Mouse (Mus musculus) neural tube, embryonic 14.5 days (tissue): ENCODE data around the gene Pgbd5. TPM values are rescaled to one million over a fixed set of nuclear protein-coding genes. Genes with fewer than 3 reads are reported as not detected.
"Not testable (repeated sequence)": the region's sequence is repeated elsewhere in the genome, so short reads cannot be mapped to it uniquely, and the experiment has no call there.

Experiments used
- ATAC-seq: fragments of 200-750 bp; cut with Nextera tagmentation; 2 replicates; pipeline ENCODE4 v1.8.0; 2017; ENCODE audit warnings: low read depth, mild to moderate bottlenecking, moderate TSS enrichment, moderate library complexity
- H3K27ac ChIP-seq: fragments of 300-500 bp; sonication (generic); 2 replicates; pipeline ENCODE4 v1.5.1; 2014; ENCODE audit warnings: low read depth, mild to moderate bottlenecking, control low read depth, low read length, moderate library complexity, mixed read lengths
- H3K27me3 ChIP-seq: fragments of 300-500 bp; sonication (generic); 2 replicates; pipeline ENCODE4 v1.6.1; 2014; ENCODE audit warnings: low read length; ENCODE audit not compliant: control insufficient read depth, insufficient read depth
- H3K36me3 ChIP-seq: fragments of 300-500 bp; sonication (generic); 2 replicates; pipeline ENCODE4 v1.6.1; 2014; ENCODE audit warnings: low read length, mixed read lengths; ENCODE audit not compliant: control insufficient read depth, insufficient read depth
- H3K4me1 ChIP-seq: fragments of 300-500 bp; sonication (generic); 2 replicates; pipeline ENCODE4 v1.6.1; 2014; ENCODE audit warnings: low read length; ENCODE audit not compliant: control insufficient read depth, insufficient read depth
- H3K4me2 ChIP-seq: fragments of 300-500 bp; sonication (generic); 2 replicates; pipeline ENCODE4 v1.6.1; 2014; ENCODE audit warnings: mild to moderate bottlenecking, low read depth, low read length, control low read depth
- H3K4me3 ChIP-seq: fragments of 300-500 bp; sonication (generic); 2 replicates; pipeline ENCODE4 v1.5.1; 2014; ENCODE audit warnings: low read depth, low read length, control low read depth, mixed read lengths
- H3K9ac ChIP-seq: fragments of 300-500 bp; sonication (generic); replicated peaks from 2 replicates; pipeline ENCODE4 v1.6.1; 2014; ENCODE audit warnings: low read depth, mild to moderate bottlenecking, control low read depth, low read length, mixed read lengths
- H3K9me3 ChIP-seq: fragments of 300-500 bp; sonication (generic); 2 replicates; pipeline ENCODE4 v1.6.1; 2016; ENCODE audit warnings: low read length; ENCODE audit not compliant: control insufficient read depth
- WGBS: fragments of 180-500 bp; shearing (Covaris S2); extraction: QIAGEN DNeasy Blood & Tissue Kit; methylation state at CpG from one replicate; pipeline ENCODE4 v1.1.7; 2014; 5-methylcytosine and 5-hydroxymethylcytosine counted together
- polyA plus RNA-seq: library from polyadenylated mRNA; unstranded; fragments of >200 nt; fragmentation: Nextera tagmentation; extraction: Ambion mirVana; gene quantifications from 2 replicates; pipeline ENCODE4 v1.2.1, GENCODE M21; 2014

The Pgbd5 gene
- polyA plus RNA-seq, 1 experiment from 2014 or later: 17.1 TPM

DNA sequence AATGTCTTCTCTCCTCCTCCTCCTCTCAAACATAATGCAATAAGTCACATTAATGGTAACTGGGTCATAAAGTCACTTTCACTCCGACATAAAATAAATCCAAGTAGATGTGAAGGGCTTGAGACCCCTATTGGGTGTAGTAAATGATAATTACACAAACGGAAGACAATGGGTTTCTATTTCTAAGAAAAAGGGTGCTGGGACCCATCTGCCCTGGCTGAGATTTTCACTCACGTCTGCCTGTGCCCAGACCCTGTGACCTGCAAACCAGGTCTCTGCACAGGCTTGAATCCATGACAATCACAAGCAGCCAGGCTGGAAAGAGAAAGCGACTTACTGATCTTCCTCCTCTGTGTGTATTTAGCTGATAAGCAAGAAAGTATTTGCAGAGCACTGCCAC is 4.3 kb downstream of the Pgbd5 start:
- Histone ChIP-seq H3K27me3 (no peaks in the 10 kb centered on the region), H3K36me3 (no peaks in the 10 kb centered on the region), H3K9me3 (no peaks in the 10 kb centered on the region), H3K27ac (peak overlapping the region; percentile 84), H3K4me2 (peak overlapping the region; percentile 88), H3K4me1 (peaks cover 31% of the 10 kb centered on the region), H3K4me3 (peak overlapping the region; percentile 81; the same call in 1 of the 2 replicates), H3K9ac (peak overlapping the region; percentile 83)
- no peak for ATAC-seq
- 29% methylated on average over 4 of the region's 4 CpGs for WGBS

DNA sequence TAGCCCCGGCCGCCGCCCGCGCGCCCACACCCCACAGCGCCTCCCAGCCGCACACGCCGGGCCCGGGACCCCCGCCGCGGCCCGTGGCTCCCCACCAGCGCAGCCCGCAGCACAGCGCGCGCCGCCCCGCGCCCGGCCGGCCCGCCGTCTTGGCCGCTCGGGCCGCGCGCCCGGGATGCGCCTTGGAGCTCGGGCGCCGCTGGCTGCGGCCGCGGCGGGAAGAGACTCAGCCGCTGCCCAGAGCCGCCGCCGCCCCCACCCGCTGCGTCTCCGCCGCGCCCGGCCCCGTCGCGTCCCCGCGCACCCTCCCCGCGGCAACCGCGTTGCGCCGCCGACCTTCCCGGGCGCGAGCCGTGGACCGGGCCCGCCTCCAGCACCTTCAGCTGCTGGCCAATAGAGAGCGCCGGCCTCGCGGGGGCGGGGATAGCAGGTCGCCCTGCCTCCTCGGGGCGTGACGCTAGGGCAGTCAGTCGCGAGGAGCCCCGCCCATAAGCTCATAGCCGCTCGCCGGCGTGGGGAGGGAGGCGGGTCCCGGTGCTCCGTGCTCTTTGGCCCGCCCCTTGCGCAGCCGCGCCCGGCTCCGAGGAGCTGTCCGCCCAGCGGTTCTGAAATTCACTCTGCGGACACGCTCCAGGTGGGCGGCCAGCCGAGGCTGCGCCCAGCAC is 5.2 kb downstream of the Pgbd5 start:
- Histone ChIP-seq H3K36me3 (no peaks in the 10 kb centered on the region), H3K9me3 (no peaks in the 10 kb centered on the region), H3K4me2 (peak overlapping the region; percentile 88), H3K27me3 (no peaks in the 10 kb centered on the region), H3K27ac (peak overlapping the region; percentile 84), H3K4me3 (peak overlapping the region; percentile 81), H3K4me1 (peaks cover 39% of the 10 kb centered on the region), H3K9ac (peak overlapping the region; percentile 83)
- 0% methylated on average over 73 of the region's 101 CpGs for WGBS
- ATAC-seq: peak; percentile 98

DNA sequence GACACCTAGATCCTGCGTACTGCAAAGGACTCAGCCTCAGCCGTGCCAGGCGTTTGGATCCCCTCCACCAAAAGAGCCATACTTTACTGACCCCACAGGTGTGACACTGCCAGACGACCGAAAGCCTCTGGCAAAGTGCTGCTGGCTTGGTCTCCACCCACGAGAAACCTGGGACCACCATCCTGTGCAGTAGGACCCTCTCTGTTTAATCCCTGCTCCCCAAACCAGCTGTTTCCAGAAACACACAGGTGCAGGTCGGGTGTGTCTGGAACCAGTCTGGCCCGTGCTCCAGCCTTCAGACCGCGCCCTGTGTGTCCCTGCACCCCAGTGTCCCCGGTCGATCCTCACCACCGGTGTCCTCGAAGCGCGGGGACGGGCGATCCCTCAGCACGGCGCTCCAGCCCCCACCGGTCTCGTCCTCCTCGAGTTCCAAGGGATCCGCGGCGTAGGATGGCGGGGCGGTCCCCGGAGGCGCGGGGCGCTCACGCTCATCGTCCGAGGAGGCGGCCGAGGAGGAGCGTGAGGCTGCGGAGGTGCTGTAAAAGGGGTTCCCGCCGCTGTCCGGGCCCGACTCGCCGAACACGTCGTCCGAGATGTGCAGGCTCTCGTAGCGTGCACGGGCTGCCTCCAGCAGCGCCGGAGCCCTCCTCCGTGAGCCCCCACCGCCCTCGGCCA is 5.9 kb downstream of the Pgbd5 start:
- Histone ChIP-seq H3K4me3 (peak overlapping the region; percentile 81), H3K36me3 (no peaks in the 10 kb centered on the region), H3K9me3 (no peaks in the 10 kb centered on the region), H3K4me1 (peaks cover 41% of the 10 kb centered on the region), H3K9ac (peak overlapping the region; percentile 83), H3K27ac (peak overlapping the region; percentile 84), H3K27me3 (no peaks in the 10 kb centered on the region), H3K4me2 (peak overlapping the region; percentile 88)
- 1% methylated on average over 53 of the region's 56 CpGs for WGBS
- ATAC-seq: peak; percentile 20

DNA sequence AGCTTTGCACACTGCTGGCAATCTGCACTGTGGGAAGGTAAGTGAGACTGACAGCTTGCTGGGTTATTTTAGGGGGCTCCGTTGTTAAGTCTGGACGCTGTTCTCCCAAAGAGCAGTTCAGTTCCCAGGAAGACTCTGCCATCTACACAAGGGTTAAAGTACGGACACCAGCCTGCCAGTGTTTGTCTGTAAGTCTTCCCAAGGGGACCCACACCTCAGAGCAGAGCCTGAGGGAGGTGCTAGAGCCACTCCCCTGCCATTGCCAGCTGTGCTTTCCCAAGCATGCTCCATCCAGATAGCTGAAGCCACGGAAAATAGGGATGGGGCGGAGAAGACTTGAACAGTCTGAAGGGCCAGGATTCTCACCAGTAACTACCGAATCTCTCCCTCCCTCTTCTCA is 8.6 kb downstream of the Pgbd5 start:
- no peaks in the 10 kb centered on the region for H3K36me3 ChIP-seq
- 33% methylated on average over 6 of the region's 6 CpGs for WGBS
- H3K27me3 ChIP-seq: no peaks in the 10 kb centered on the region
- ATAC-seq: no peak
- no peaks in the 10 kb centered on the region for H3K9me3 ChIP-seq
- H3K4me1 ChIP-seq: peaks cover 51% of the 10 kb centered on the region
- H3K9ac ChIP-seq: no peak overlapping the region
- H3K4me2 ChIP-seq: peak overlapping the region; percentile 88
- H3K27ac ChIP-seq: no peak overlapping the region
- H3K4me3 ChIP-seq: 0 out of 2 replicates have a peak overlapping the region, but pooled peaks have one; percentile 8

DNA sequence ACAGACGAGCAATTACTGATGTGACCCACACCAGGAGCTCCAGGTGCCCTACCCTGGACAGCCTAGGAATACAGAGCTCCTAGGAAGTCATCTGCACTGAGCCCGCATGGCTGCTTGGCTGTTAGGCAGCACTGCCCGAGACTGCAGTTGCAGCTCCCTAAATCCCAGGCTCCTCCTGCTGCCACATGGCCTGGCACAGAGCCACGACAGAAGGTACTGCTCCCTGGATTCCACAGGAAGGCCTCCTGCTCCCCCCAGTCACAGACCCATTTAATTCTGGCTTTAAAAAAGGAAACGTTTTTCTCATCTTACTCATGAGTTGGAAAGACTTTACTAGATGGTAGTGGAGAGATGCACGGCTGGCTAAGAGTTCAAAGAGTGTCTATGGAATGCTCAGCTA is 10.0 kb downstream of the Pgbd5 start:
- H3K4me1 ChIP-seq: peaks cover 47% of the 10 kb centered on the region
- no peaks in the 10 kb centered on the region for H3K27me3 ChIP-seq
- no peaks in the 10 kb centered on the region for H3K36me3 ChIP-seq
- no peak for ATAC-seq
- H3K9ac ChIP-seq: no peak overlapping the region
- H3K4me2 ChIP-seq: no peak overlapping the region
- WGBS: 44% methylated on average over 6 of the region's 6 CpGs
- no peaks in the 10 kb centered on the region for H3K9me3 ChIP-seq
- no peak overlapping the region for H3K27ac ChIP-seq
- H3K4me3 ChIP-seq: no peak overlapping the region

DNA sequence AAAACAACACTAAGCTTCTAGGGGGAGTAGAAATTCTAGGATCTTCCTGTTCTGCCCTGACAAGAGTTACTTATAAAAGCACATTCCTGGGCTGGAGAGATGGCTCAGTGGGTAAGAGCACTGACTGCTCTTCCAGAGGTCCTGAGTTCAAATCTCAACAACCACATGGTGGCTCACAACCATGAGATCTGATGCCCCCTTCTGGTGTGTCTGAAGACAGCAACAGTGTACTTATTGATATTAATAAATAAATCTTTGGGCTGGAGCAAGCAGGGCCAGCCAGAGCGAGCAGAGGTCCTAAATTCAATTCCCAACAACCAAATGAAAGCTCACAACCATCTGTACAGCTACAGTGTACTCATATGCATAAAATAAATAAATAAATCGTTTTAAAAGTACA is 10.7 kb downstream of the Pgbd5 start:
- H3K9me3 ChIP-seq, ATAC-seq, H3K9ac ChIP-seq, H3K36me3 ChIP-seq, H3K4me2 ChIP-seq, H3K27ac ChIP-seq, H3K4me3 ChIP-seq, H3K27me3 ChIP-seq: not testable (repeated sequence)
- WGBS: 66% methylated on average over 2 of the region's 2 CpGs
- peaks cover 47% of the 10 kb centered on the region for H3K4me1 ChIP-seq

DNA sequence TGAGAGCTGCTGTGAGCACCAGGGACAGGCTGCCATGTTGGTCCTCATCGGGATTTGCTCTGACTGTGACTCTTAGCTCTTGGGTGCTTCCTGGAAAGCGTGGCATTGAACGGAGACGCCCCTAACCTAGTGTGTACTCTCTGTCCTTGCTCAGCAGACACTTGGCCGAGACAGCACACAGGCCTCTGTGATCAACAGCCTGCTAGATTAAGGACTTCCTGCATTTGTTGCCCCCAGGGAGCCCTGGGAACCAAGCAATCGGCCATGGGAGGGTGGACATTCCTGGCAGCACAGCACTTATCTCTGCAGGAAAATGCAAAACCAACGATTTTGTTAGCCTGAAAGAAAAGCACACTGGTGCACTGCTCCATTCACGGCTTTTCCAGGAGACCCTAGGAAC is 18.0 kb downstream of the Pgbd5 start:
- Histone ChIP-seq H3K4me1 (peaks cover 9% of the 10 kb centered on the region; the same call in 1 of the 2 replicates), H3K27ac (no peak overlapping the region), H3K36me3 (no peaks in the 10 kb centered on the region), H3K9ac (no peak overlapping the region), H3K4me3 (no peak overlapping the region), H3K4me2 (no peak overlapping the region), H3K27me3 (no peaks in the 10 kb centered on the region), H3K9me3 (no peaks in the 10 kb centered on the region)
- 59% methylated on average over 8 of the region's 8 CpGs for WGBS
- ATAC-seq: no peak

DNA sequence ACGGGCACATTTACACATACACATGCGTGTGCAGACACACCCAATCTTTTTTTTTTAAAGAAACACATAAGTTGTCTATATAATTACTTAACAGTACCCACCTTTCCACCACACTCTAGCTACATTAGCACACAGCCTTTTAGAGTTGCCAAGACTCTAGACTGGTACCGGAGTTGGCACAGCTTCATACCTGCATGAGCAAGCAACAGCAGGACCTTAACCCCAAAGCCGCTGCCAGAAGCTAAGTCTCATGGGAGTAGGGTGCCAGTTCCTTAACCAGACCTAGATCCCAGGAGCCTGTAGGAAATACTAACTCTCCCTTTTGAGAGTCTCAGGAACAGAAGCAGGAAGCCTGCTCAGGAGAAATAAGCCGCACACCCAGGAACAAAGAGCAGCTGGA is 20.5 kb downstream of the Pgbd5 start:
- Histone ChIP-seq H3K4me2 (no peak overlapping the region), H3K9ac (no peak overlapping the region), H3K27ac (no peak overlapping the region), H3K36me3 (no peaks in the 10 kb centered on the region), H3K9me3 (no peaks in the 10 kb centered on the region), H3K4me1 (no peaks in the 10 kb centered on the region), H3K4me3 (no peak overlapping the region), H3K27me3 (no peaks in the 10 kb centered on the region)
- ATAC-seq: no peak
- WGBS: 90% methylated on average over 5 of the region's 5 CpGs

DNA sequence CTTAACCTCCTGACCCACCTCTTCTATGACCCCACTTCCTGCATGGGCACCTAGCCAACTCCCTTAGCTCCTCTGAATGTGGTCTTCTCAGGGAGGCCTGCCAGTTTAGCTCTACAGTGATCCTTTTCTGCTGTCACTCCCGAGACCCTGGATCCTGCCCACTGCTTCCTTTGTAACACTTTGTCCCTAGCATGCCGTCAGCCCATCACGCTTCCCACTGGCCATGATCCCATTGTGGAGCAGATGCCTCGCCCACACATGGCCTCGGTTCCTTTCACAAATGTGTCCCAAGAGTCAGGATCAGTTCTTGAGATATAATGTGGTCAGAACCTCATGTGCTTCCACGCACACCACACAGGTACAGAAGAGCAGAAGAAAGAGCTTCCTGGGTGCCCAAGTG is 21.3 kb downstream of the Pgbd5 start:
- Histone ChIP-seq H3K4me3 (no peak overlapping the region), H3K9me3 (no peaks in the 10 kb centered on the region), H3K36me3 (no peaks in the 10 kb centered on the region), H3K4me2 (no peak overlapping the region), H3K27me3 (no peaks in the 10 kb centered on the region), H3K27ac (no peak overlapping the region), H3K9ac (no peak overlapping the region), H3K4me1 (no peaks in the 10 kb centered on the region)
- WGBS: 76% methylated on average over 6 of the region's 6 CpGs
- ATAC-seq: no peak
